Mouse (Mus musculus): ENCODE measurements around the gene Pgp. TPM values are rescaled to one million over a fixed set of nuclear protein-coding genes. Genes with fewer than 3 reads are reported as not detected.

Pgp gene
- total and polyA plus RNA-seq, 3 experiments, result 19.3 to 55.0 TPM; not detected in 1

DNA sequence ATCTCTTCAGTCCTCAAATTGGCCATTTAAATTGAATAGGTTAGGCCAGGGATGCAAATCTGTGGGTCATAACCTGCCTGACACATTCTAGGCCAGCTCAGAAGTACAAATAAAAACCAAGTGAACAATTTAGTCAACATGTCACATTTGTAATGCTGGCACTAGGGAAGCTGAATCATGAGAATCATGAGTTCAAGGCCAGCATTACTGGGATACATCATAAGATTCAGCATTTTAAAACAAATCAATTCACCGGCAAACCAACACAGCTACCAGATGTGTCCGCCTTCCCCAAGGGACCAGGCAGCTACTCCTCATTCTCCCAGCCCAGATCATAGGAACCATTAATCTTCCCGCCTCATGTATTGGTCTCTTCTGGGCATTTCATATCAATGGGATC is 13.3 kb downstream of the Pgp start:
- no peaks in the 10 kb centered on the region for H3K9me3 ChIP-seq (replicated peaks; ENCODE audit: insufficient read depth, low read length)
- H3K79me2 ChIP-seq (ENCODE audit: control insufficient read depth, insufficient read depth, low read length, poor library complexity), result no peaks in the 10 kb centered on the region; the same call in 1 of the 2 replicates
- no peak overlapping the region for H3K9ac ChIP-seq (ENCODE audit: control insufficient read depth, low read depth, low read length, poor library complexity, severe bottlenecking)
- H3K27ac ChIP-seq (ENCODE audit: control insufficient read depth, low read depth, low read length), result no peak overlapping the region
- TF ChIP-seq MYB (IDR thresholded peaks at IDR 0.05; ENCODE audit: low read depth, low read length) (no peak), ZMIZ1 (IDR thresholded peaks at IDR 0.05; ENCODE audit: low read depth, low read length) (no peak), POLR2A (IDR thresholded peaks at IDR 0.05; ENCODE audit: control insufficient read depth in 1 of 2, insufficient read depth in 1 of 2, low read depth in 1 of 2, low read length in 2 of 2, poor library complexity in 1 of 2) (no peak), ZKSCAN1 (IDR thresholded peaks at IDR 0.05; ENCODE audit: low read depth, low read length) (no peak), SMC3 (IDR thresholded peaks at IDR 0.05; ENCODE audit: low read depth, low read length) (no peak), JUND (IDR thresholded peaks at IDR 0.05; ENCODE audit: low read depth, low read length) (no peak), MYC (IDR thresholded peaks at IDR 0.05; ENCODE audit: low read depth, low read length) (no peak), TAL1 (IDR thresholded peaks at IDR 0.05; ENCODE audit: low read length) (no peak), RAD21 (IDR thresholded peaks at IDR 0.05; ENCODE audit: low read depth, low read length) (no peak), EP300 (IDR thresholded peaks at IDR 0.05; ENCODE audit: low read depth in 1 of 2, low read length in 2 of 2) (no peak), POLR2AphosphoS2 (IDR thresholded peaks at IDR 0.05; ENCODE audit: low read length) (no peak), ELF1 (IDR thresholded peaks at IDR 0.05; ENCODE audit: low read depth, low read length) (no peak), MEF2A (IDR thresholded peaks at IDR 0.05; ENCODE audit: extremely low read depth, insufficient replicate concordance, low read depth, low read length, poor library complexity, severe bottlenecking) (no peak), BHLHE40 (IDR thresholded peaks at IDR 0.05; ENCODE audit: borderline replicate concordance, low read depth, low read length) (no peak), GATA1 (IDR thresholded peaks at IDR 0.05; ENCODE audit: low read depth, low read length) (no peak), MAZ (IDR thresholded peaks at IDR 0.05; ENCODE audit: low read depth, low read length) (no peak), TCF12 (IDR thresholded peaks at IDR 0.05; ENCODE audit: low read depth, low read length) (no peak), NRF1 (IDR thresholded peaks at IDR 0.05; ENCODE audit: insufficient read depth, low read depth, low read length, poor library complexity, severe bottlenecking) (no peak), CHD2 (IDR thresholded peaks at IDR 0.05; ENCODE audit: low read length) (no peak), ZC3H11A (IDR thresholded peaks at IDR 0.05; ENCODE audit: low read depth, low read length) (no peak)
- DNase-seq (ENCODE audit: low read depth, low spot score), result no peak
- H3K4me3 ChIP-seq (ENCODE audit: control insufficient read depth in 1 of 2, insufficient read depth in 1 of 2, low read depth in 2 of 2, low read length in 2 of 2), result no peak overlapping the region
- peaks cover 0 to 5% of the 10 kb centered on the region in 2 experiments; a peak in 3 of 4 replicates for H3K4me1 ChIP-seq (ENCODE audit: control insufficient read depth in 1 of 2, insufficient read depth in 2 of 2, low read length in 2 of 2)
- peaks cover 4 to 13% of the 10 kb centered on the region in 2 experiments for H3K27me3 ChIP-seq (ENCODE audit: control insufficient read depth in 1 of 2, insufficient read depth in 2 of 2, low read length in 2 of 2)
- H3K36me3 ChIP-seq (ENCODE audit: control insufficient read depth in 1 of 2, insufficient read depth in 2 of 2, low read length in 2 of 2), result peaks cover 0 to 6% of the 10 kb centered on the region in 2 experiments; a peak in 1 of 4 replicates

Measured in MEL (cell line).